Mouse (Mus musculus): ENCODE measurements around the gene Gm17018.
"Not testable (repeated sequence)": the region's sequence is repeated elsewhere in the genome, so short reads cannot be mapped to it uniquely, and the experiment has no call there.

Gm17018 gene

GRCm38 (mm10) chr19:45560153-45560890 is at the start of gene Gm17018, which contains the start of gene Poll:
Gene Gm17018, plus strand, starts transcription at chr19:45560615.
Gene Poll, minus strand, starts transcription at chr19:45560531.
- peak; percentile 73 for DNase-seq

GRCm38 (mm10) chr19:45510680-45511079 is 49.7 kb upstream of the Gm17018 start:
- no peak for DNase-seq

DNA sequence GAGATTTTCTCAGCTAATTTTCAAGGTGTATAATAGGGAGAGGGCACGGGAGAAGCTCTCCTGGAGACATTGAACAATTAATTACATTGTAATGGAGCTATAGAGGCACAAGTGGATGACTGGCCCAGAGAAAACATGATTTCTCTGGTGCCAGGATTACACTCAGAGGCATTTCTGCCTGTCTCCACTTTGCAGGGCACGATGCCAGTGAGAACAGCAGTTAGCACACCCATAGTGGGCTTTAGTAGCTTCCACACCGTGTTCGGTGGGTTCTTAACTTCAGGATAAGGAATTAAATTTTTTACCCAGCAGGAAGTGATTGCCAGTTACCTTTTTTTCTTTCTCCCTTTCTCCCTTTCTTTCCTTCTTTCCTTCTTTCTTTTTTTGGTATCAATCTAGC is 49.0 kb upstream of the Gm17018 start:
- no peak for DNase-seq

DNA sequence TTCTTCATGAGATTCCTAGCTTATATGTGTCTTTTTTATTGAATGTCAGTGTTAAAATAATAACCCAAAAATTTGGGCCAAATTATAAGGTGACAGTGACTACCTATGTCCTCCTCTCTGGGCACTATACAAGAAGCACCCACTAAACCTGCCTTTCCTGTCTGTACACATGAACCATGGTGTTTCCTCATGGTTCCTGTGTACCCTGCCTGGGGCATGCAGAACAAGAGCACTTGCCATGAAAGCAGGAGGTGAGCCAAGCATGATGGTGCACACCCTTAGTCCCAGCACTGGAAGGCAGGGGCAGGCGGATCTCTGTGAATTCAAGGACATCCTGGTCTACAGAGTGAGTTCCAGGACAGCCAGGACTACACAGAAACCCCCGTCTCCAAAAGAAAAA is 45.1 kb upstream of the Gm17018 start:
- no peak for DNase-seq

- no peak for DNase-seq
These were observed 44.2 kb upstream of the Gm17018 start for GRCm38 (mm10) chr19:45516264-45516663.

GRCm38 (mm10) chr19:45527382-45527781 is 33.0 kb upstream of the Gm17018 start:
- DNase-seq: no peak

DNA sequence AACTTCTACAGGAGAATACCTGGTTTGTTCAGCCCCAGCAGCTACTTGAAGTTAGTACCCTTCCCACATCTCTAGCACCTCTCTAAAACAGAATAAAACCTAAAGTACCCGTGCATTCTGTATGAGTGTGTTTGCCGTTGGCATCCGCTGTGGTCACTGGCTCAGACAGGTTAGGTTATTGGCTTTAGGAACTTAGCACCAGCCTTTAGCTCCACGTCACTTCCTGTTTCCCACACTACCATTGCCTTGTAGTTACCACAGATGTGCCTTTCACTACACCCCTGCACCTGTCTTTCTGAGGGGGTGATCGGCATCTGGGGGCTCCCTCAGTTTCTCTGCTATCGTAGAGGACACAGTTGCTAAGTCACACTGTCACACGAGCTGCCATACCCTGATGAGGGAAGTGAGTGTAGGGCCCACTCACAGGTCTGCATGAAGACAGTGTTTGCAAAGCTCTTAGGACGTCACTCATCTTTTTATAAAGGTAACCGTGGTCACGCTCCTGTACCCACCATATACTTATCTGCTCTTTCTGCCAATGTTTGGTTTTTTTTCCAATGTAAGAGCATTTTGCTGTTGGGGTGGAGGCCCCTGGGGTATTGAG is 32.4 kb upstream of the Gm17018 start:
- DNase-seq: no peak

DNA sequence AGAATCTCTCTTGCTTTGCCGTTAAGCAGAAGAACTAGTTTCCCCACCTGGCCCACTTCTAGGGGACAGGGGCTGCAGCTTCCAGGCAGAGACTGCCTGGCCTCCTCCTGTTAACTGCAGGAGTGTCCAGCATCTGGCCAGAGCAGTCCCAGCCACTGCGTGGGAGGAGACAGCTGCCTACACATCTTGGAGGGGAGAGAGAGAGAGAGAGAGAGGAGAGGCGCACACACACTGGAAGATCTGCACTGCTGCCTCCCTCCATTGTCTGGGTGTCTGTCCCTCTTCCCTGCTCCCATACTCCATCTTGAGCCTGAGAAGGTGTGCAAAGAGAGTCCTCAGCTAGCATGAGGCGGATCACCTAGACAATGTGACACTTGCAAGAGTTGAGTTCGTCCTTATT is 31.1 kb upstream of the Gm17018 start:
- DNase-seq: no peak

DNA sequence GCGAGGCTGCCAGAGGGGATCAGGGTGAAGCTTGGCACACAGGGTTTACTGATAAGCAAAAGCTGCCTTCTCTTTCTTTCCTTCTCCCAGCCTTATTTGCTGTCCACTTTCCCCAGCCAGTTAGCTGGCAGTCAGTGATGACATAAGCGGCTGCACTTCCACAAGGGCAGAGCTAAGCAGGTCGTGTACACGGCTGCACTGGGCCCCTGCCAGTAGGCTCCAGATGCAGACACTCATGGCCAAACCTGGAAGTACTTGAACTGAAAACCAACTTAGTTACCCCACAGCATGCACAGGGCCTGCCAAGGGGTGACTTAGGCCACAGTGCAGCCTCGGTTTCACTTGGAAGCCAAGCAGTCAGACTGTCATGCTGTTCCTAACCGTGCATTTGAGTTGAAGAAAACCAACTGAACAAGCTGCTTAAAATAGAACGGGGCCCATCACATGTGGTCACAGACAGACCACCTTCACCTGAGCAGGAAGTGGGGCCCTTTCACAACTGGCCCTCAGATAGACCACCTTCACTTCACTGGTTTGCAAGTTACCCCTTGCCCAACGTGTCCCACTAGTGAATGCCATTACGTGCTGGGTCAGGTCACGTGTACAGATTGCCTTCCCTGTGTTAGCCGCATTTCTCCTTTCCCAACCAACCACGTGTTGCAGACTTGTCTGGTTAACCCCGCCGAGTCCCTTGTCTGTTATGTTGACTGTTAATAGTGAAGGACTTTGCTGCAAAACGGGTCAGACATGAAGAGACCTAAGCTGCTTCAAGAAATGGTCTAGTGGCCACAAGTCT is 30.0 kb upstream of the Gm17018 start:
- no peak for DNase-seq

DNA sequence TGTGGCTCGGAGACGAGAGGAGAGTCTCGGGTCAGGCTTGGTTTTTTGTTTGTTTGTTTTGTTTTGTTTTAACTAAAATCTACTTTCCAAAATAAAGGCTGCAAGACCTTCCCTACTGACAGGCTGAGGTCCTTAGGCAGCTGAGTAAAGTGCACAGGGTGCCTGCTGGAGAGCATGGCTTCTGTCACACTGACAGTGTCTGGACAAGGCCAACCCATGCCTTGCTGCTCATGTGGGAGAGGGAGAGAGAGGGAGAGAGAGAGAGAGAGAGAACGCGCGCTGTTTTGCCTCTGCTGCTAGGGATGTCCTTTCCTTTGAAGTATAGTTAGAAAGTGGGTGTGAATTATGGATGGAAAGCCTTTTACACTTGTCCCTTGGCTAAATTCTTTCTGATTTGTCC is 28.9 kb upstream of the Gm17018 start:
- no peak for DNase-seq

DNA sequence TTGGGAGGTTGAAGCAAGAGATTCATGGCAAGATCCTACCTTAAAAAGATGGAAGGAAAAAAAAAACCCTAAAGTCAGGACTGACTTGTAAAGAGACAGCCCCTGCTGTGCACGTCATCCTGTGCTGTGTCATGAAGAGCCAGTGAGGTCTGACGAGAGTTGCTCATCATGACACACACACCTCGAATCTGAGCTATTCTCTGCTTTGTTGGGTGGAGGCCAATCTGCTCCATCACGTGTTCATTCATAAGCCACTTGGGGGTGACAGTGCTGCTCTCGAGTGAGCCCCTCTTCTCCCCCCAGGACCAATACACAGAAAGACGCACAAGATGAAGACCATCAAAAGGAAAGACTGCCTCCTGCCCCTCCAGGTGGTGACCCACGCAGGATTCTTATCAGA is 26.8 kb upstream of the Gm17018 start:
- DNase-seq: no peak

DNA sequence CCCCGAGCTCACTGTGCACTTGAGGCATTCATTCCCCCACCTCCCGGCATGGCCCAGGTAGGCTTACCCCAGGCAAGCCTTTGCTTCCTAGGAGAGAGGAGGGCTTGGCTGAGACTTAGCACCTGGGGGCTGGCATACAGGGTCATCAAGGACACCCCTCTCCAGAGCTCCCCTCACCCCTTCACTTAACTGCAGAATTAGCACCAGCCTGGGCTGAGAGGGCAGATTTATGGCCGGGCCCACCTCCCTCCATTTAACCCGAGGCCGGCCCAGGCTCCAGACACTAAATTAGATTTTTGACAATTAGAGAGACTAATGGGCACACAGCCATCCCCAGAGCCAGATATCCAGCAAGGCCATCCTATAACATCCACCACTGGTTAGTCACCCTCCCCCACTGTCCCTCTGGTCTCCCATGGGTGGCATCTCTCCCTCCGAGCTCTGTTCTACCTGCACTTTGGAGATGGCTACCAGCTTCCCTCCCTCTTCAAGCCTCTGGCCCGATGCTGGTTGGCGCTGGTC is 25.1 kb upstream of the Gm17018 start:
- DNase-seq: no peak

DNA sequence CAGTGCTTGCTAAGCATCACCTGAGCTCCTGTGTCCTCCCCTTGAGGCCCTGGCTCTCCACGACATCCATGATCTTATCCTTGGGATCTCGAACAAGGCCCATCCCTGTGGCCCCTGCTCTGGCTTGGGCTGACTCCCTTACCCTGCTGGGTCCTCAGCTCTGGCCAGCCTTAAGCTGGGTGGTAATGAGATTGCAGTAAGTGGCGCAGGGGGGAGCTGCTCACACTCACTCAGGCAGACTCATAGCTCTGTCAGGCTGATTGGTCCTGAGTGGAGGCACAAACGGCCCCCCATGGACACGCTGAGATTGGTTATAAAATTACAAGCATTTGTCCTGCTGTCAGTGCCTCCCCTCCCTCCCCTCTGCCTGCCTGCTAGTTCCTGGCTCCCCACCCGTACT is 24.5 kb upstream of the Gm17018 start:
- no peak for DNase-seq

GRCm38 (mm10) chr19:45537505-45537904 is 22.9 kb upstream of the Gm17018 start:
- peak; percentile 41 for DNase-seq

- no peak for DNase-seq
These were observed 19.6 kb upstream of the Gm17018 start for GRCm38 (mm10) chr19:45540657-45541408.

- no peak for DNase-seq
These were observed 18.9 kb upstream of the Gm17018 start for GRCm38 (mm10) chr19:45541409-45542041.

- no peak for DNase-seq
These were observed 18.4 kb upstream of the Gm17018 start for GRCm38 (mm10) chr19:45542061-45542460.

DNA sequence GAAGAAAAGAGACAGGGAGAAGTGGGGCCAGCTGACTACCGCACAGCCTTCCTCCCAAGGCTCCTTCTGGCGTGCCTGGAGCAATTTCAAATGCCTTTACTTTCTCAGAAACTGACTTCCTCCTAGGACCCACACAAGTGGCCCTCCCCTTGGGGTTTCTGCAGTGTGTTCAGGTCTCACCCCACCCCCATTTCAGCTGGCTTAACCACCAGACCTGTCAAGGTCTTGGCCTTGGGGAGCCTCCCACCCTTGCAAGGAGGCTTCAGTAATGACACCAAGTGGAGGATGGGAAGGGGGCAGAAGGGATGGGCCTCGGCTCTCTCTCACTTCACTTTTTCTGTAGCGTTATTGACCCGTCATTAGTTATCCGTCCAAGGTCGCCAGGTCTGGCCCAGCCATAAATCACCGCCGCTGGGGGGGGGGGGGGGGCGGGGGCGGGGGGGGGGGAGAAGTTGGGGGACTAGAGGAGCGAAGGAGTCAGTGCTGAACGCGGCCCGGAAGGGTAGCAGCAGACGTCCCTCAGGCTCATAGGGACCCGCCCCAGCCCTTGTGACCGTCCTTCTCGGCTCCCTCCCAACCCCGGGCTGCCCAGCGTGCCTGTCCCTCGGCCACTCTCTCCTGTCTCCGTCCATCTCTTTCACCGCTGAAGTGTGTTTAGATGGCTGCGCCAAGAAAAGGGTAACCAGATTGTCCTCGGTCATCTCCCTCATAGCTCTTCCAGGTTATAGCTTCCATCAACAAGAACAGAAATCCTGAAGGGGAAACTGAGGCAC is 16.1 kb upstream of the Gm17018 start:
- DNase-seq: no peak

GRCm38 (mm10) chr19:45544925-45545321 is 15.5 kb upstream of the Gm17018 start:
- DNase-seq: peak; percentile 79

DNA sequence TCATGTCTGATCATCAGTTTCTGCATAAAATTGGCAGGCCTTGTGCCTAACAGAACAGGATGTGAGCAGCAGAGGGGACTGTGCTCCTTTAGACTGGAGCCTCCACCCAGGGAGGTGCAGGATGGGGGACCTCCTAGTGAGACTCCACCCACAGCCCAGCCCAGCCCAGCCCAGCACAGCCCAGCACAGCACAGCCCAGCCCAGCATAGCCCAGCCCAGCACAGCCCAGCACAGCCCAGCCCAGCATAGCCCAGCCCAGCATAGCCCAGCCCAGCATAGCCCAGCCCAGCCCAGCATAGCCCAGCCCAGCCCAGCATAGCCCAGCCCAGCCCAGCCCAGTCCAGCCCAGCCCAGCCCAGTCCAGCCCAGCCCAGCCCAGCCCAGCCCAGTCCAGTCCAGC is 12.2 kb upstream of the Gm17018 start:
- not testable (repeated sequence) for DNase-seq

DNA sequence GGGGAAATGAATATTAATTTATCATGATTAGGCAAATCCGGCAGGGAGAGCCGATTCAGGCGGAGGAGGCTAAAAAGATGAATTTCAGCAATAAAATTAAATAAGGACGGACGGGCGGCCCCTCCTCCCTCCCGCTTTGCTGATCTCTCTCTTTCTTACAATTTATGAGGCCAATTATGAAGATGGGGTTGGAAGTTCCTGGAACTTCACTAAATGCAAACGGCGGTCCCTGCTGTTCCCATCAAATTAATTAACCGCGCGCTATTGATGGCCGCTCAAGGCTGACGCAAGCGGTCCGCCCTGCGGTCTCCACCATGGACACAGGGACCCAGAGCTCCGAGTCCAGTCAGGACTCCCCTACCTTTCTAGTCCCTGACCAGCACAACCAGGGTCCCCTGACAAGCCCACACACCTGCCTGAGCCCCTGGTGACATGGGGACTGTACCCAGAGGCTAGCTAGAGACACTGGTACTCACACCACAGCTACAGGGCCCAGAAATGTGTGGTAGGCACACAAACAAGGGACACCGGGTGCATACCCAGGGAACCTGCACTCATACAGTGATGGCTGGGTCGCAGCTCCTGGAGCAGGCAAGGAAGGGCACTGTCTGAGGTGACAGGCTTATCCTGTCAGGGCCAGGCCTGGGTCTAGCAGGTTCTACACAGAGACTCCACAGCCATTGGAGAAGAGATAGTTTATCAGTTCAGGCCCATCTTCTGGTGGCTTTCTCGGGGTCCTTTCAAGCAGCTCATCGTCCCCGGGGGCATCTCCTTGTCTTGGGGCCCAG is 11.1 kb upstream of the Gm17018 start:
- DNase-seq: no peak

Data from cerebellum, adult 11 months (tissue).